Mouse (Mus musculus) erythroblast, embryonic 14.5 days (primary cell): ENCODE data around the gene Ica1l.

Experiments
- GATA1 ChIP-seq: IDR thresholded peaks from 2 replicates; pipeline ENCODE4 v1.6.1; 2012; ENCODE audit warnings: low read length, inconsistent platforms, mixed read lengths
- TAL1 ChIP-seq: IDR thresholded peaks from 3 replicates; pipeline ENCODE4 v1.6.1; 2012; ENCODE audit warnings: low read length, inconsistent platforms, mixed read lengths

DNA sequence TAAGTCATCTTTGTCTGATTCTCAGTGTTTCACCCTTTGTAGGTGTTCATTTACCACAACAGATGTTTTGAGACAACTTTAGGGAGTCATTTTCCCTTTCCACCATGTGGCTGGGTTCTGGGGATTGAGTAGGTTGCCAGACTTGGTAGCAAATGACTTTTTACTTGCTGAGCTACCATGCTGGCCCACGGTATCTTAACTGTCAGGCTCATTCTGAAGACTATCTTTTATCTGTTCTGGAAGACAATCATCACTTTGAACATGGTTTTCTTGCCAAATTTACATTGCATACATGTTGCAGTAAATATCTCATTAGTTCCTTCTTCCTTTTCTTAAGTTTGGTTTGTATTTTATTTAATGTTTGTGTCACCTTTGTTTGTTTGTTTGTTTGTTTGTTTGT is 97.0 kb downstream of the Ica1l start:
- TF ChIP-seq GATA1 (no peak), TAL1 (no peak)
